Mouse (Mus musculus) spleen, postnatal 14 days (tissue): Measurements from ENCODE around the gene Gcgr.
"Not testable (repeated sequence)": the region's sequence is repeated elsewhere in the genome, so short reads cannot be mapped to it uniquely, and the experiment has no call there.

Source experiments
- DNase-seq, 2 experiments: peaks; one replicate each; pipeline ENCODE4 v3.0.0; 2021 to 2022; ENCODE audit warnings: low spot score in 2 of 2

Gene Gcgr

DNA sequence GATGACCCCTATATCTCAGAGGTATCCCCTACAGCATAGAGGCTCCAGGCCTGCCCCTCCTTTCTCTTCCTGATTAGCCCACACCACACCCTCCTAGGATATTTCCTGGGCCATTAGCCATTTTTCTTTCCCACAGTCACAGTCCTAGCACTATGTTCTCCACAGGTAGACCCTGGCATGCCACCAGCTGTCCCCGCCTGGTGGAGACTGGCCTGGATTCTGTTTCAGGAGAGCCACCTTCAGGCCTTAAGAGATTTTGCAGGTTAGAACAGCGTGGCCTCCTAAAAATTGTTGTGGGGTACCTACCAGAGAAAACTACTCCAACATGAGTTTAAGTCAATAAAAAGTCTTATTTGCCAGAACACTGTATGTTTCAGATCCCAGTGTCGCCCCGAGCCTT lies 23.6 kb upstream of the Gcgr start:
- DNase-seq = no peak

DNA sequence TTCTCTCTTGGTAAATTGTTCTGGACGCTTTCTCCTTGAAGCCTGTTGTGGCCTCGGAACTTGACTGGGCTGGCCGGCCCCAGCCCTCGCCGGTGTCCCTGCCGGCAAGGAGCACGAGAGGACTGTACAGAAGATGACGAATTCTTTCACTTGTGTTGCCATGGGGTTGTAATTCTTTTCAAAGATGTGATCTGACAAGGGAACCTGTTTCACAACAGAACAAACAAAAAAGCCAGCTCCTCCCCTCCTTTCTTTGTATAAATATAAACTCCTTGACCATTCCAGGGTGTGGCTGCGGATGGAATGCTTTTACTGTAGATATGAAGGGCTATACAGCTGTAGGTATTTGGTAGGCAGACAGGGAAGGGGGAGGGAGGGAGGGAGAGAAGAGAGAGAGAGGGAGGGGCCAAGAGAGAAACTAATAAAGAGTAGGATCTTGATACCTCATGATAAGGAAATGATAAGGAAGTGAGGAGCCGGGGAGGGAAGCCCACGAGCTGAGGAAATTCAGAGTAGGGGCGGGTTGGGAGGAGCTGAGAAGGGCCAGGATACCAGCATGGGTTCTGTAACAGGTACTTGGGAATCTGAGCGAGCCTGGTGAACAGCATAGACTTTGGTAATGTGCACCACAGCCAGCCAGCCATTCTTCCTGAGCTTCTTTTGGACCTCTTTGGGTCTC lies 22.7 kb upstream of the Gcgr start:
- DNase-seq = no peak

DNA sequence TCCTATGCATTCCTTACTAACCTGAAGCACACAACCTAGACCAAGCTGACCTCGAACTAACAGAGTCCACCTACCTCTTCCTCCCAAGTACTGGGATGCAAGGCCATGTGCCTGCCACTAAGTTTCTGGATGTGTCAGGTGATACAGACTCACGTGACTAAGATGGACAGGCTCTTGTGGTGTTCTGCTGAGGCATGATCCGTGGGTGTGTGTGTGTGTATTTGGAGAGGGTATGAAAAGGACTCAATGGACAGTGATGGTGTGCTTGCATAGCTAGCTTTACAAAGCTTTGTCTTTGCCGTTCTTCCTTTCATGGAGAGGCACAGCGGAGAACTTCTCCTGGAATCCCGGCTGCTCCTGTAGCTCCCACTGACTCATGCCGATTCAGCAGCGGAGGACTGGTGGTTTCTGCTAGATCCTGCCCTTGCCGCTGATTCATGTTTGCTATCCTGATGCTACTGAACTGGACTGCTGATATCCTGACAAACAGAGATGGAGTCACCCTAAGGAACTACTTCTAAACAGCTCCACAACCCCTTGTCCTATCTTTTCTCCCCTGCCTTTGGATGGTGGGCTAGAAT lies 22.1 kb upstream of the Gcgr start:
- no peak for DNase-seq

DNA sequence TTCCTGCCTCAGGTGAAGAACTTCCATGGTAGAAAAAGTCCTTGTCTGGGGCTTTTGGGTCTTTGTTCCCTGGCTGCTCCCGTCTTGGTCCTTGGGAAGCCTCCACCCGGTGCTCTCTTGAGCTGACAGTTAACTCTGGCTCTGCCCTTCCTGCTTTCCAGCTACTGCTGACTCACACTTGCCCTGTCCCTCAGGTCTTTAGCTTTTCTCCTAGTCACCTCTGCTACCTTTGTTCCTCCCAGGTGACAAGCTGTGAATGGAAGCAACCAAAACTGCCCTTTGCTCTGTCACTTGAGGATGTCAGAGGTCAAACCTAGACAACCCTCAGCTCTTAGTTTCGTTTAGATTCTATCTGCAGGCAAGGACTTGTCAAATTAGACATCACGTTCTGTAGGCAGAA lies 20.6 kb upstream of the Gcgr start:
- DNase-seq = no peak

DNA sequence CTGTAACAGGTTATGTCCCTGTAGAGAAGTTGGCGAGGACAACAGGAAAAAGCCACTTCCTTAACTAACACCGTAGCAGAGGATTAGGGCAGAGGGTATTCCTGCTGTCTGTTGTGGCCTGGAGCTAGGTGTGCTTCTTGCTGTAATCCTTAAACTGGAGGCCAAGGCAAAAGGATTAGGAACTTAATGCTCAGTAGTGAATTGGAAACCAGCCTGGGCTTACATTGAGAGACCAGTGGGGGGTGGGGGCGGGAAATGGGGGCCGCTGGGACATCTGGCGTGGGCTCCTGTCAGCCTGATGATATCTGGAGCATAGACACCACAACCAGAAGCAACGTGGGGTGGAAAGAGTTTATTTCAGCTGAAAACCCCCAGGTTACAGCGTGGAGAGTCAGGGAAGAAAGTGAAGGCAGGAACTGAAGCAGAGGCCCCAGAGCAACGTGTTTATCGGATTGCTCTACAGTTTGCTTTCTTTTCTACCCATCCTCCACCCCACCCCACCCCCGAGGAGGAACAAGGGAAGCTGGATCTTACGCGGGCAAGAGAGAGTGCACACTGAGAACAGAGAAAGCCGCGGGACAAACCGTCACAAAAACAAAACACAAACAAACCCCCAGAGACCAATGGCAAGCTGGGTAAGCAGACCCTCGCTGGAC lies 20.0 kb upstream of the Gcgr start:
- DNase-seq = no peak

DNA sequence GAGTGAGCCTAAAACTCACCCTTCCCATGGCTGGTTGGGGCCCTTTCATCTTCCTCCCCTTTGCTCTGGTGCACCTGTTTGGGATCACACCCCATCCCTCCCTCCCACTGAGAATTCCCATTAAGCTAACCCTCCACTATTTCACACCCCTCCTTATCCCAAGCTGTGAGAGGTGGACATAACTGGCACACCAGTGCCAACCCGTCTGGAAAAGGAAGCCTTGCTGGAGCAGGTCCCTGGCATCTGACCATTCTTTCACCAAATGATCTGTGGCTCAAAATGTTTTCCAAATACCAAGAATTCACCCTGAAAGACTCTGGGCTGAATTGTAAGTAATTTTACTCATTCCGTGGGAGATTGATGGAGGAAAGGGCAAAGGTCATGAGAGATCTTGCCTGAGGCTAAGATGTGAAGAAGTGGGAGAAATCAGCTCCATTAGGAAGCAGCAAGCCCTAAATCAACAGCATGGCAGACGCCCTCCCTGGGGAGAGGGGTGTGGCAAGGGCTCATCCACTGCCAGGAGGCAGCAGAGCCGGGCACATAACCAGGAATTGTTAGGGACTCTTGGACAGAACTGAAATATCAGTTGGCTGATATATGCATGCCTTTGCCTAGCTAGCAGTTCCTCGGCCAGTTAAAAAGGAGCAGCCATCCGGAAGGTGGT lies 17.6 kb upstream of the Gcgr start:
- DNase-seq = no peak

DNA sequence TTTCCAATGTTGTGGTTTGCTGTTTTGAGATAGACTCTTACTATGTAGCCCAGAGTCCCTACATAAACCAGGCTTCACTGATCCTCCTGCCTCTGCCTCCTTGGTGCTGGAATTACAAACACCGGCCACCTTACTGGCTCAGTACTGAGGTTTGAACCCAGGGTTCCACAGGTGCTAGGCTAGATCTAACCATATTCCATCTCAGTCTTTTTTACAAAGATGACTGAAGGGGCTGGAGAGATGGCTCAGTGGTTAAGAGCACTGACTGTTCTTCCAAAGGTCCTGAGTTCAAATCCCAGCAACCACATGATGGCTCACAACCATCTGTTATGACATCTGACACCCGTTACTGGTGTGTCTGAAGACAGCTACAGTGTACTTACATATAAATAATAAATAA lies 16.2 kb upstream of the Gcgr start:
- DNase-seq = not testable (repeated sequence)

DNA sequence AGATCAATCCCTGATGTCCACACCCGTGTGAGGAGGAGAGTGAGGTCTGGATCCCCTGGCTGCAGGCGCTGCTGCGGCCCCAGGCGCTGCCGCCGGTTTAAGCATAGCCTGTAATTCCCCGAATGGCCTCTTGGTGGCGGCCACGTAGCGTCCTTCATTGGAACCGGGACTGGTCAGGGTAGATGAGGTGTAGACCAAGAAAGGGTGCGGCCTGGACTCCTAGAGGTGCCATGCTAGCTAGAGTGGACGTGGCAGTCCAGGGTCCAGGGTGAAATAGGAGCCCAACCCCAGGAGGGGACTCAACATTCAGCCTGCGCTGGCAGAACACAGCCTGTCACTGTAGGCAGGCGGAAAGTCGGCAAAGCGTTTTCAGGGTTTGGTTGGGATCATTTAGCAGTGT lies 14.9 kb upstream of the Gcgr start:
- peak; percentile 74 to 88 for DNase-seq

DNA sequence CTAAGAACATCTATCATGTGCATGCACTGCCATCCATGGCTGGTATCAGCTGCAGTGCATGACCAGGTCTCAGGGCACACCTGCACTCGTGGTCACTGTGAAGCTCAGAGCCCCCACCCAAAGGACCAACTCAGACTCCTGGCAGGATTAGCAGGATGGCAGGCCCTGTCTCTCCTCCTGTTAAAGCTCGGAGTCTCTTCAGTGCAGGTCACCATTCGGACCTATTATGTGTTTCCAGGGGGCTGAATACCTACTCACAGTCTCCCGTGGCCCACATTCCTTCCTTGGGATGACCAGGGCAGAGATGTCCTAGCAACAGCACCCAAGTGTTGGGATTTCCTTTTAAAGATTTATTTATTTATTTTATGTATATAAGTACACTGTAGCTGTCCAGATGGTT lies 13.4 kb upstream of the Gcgr start:
- no peak for DNase-seq

DNA sequence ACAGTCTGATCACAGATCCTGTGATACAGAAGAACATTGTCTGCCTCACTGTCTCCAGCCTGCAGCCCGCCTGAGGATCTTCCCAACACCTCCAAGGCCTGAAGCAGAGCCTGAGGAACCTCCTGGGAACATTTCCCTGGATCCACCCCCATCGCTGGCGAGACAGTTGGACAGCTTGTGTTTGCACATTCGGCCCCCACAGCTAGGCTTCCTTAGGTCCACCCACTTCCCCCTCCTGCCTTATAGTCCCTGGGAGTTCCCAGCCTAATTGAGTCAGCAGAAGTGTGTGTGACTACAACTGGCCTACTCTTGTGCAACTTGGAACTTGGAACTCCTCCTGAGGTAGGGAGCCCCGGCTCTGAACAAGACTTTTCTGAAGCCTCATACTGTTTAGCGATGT lies 12.5 kb upstream of the Gcgr start:
- no peak for DNase-seq

DNA sequence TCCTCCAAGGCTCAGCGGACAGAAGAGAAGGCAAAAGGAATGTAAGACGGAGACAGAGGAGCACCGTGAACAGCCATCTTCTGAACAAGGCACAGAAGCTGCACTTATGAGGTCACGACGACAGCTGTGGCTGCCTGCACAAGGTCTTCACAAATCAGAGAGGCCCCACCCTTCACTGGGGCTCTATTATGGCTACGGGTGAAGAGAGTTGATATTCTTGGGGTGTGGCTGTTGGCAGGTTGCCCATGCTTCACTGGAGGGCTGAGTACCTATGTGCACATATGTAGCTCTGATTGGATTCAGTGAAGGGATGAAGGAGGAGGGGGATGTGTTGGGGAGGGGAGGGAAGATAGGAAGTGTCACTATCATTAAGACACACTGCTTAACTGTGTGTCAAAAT lies 11.9 kb upstream of the Gcgr start:
- DNase-seq = no peak

DNA sequence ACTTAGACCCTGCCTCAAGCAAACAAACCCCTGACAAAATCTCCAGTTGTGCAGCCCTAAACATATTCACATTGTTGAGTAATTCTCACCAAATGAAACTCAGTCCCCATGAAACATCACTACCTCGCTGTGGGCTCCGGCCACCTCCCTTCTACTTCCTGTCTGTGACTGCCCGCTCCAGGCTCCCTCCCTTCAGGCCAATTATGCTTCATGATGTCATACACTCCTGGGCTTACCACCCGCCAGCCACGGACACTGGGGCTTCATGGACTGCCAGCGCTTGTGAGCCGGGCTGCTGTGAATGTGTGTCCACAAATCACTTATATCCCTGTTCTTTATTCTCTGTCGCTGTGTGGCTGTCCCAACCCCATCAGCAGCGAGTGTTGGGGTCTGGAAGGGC lies 10.8 kb upstream of the Gcgr start:
- no peak for DNase-seq

DNA sequence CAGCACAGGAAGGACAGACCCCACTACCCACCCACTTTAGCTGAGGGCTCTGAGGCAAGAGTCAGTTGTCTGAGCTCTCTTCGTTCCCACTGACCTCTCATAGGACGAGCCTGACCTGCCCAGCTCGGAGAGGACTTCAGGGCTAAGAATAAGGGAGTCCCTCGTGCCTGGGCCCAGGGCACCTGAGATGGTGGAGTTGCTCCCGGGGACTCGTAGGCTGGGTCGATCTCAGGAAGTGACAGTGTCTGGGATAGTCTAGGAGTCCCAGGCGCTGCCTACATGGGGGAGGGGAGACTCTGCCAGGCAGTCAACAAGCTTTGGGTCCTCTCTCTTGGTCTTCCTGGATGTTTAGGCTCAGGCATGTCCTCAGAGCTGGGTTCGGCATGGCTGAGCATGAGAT lies 10.0 kb upstream of the Gcgr start:
- DNase-seq = no peak

DNA sequence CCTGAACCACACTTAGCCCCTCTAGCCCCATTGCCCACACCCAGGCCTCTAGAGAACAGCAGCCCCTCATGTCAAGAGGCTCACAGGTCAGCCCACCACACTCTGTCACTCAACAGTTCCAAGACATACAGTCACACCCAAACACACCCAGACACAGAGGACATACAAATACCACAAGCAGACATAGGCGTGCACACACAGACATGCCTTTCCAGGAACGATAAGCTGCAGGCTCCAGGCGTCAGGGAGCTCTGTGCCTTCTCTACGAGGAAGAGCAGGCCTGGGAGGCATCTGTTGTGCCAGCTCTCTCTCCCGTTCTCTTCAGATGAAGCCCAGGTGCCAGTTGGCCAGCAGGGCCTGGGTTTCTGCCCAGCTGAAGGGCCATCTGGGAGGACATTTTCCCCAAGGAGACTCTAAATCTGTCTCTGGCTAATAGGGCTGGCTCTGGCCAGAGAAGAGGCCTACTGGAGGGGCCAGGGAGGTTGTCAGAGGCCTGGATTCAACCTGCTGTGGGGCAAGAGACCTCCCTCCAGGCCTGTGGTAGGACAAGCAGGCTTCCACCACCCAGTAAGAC lies 9.4 kb upstream of the Gcgr start:
- no peak for DNase-seq

DNA sequence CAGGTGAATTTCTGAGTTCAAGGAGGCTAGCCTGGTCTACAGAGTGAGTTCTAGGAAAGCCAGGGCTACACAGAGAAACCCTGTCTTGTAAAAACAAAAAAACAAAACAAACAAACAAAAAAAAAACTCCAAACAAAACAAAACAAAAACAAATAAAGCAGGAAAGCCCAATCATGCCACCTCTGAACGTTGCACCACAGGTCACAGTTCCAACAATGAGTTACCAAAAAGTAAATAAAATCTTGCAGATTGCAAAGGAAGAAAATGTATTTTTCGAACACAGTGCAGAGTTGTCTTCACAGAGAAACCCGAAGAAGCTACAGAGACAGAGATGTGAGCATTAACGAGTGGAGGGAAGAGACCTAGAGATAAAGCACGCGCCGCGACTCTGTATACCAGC lies 7.9 kb upstream of the Gcgr start:
- DNase-seq = no peak

DNA sequence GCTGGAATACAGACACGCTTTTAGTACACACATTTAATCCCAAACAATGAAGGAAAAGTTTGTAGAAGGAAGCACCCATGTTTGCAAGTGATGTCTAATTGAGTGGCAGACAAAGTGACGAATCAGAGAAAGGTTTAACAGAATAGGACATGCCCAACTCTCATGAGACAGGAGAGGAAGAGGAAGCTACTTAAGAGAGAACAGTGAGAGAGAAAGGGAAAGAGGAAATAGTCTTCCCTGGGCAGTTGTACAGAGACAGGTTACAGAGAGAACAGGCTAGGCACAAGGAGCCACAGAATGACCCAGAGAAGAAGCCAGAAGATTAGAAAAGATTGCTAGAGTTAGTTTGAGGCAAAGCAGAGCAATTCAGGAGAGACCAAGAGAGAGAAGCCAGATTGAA lies 4.5 kb upstream of the Gcgr start:
- no peak for DNase-seq

DNA sequence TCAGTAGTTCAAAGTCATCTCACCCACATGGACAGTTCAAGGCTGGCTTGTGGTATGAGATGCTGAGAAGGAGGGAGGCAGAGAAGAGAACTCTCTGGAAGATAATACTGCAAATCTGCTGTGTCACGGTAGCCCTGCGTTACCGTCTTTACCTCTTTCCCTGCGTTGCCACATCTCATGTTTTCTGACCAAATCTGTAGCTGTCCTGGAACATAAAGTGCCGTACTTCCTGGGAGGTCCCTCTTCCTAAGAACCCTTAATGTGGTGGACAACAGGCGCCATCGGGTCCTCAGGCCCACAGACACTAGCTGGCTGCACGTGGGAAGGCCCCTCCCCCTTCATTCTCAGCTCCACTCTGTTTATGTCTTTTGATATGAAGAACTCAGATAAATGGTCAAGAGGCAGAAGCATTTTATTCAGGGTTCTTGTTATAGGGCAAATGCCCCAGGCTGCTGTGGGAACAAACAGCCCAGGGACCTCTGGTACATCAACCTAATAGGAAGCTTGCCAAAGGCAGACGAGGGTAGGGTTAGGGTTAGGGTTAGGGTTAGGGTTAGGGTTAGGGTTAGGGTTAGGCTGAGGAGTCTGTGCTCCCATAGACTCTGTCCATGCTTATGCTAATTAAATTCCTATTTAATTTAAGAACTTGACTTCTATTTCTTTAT lies 2.7 kb upstream of the Gcgr start:
- no peak for DNase-seq

DNA sequence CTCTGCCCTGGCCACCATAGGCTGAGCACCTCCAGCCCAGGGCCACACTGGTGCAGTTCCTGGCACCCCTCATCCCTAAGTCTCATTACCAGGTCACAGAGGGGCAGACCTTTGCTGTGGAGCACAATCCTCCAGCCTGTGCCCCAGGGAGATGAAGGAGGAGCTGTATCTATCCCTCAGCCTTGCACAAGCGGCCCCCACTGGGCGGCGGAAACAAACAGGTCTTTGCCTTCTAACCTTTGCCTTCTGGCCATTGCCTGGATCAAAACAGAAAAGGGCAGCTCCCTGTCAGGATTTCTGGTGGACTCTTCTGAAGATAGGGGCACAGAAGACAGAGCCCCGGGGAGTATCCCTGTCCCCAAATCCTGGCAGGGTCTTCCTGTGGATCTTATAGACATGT lies 1.6 kb upstream of the Gcgr start:
- DNase-seq = no peak

DNA sequence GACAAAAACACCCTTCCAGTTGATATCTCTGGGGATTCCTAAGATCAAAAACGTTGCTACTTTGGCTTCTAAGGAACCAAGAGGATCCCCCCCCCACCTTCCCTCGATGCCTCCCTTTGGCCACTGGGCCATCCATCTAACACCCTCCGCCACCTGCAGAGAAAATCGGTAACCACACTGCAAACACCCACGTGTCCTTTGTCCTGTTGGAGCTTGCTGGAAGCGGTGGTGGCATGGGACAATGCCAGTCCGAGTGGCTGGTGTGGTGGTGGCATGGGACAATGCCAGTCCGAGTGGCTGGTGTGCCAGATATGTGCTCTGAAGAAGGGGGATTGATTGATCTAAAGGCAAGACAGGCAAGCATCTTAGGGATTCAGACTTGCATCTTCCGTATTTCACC lies 1.1 kb downstream of the Gcgr start:
- DNase-seq = no peak

DNA sequence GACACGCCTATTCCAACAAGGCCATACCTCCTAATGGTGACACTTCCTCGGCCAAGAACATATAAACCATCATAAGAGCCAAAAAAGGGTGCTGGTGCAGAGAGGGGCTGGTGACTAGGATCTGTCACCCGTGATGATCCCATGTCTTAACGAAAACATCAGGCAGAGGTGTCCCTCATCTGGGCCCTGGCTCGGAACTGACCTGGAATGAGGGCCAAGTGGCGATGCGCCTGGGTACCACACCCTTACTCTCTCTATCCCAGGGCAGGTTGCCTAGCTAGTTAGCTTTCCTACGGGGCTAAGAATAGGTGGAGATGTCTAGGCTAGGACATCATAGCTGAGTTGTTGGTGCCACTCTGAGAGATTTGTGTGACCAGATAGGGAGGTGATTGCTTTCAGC lies 3.6 kb downstream of the Gcgr start:
- DNase-seq = no peak

DNA sequence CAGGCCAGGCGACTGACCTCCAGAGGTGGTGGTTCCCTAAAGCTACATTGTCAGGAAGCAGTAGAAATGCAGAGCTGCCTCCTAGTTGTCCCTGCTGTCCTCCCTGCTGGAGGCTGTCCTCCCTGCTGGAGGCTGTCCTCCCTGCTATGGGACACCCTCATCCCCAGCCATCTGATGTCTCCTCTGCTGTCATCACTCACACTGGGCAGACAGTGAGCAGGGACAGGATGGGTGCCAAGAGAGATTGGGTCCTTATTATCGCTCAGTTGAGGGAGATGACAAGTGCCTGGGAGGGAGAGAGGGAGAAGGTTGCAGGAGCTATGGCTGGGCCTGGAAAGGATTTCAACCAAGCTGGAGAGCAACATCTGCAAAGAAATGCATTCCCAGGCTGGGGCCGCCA lies 4.6 kb downstream of the Gcgr start:
- no peak for DNase-seq

DNA sequence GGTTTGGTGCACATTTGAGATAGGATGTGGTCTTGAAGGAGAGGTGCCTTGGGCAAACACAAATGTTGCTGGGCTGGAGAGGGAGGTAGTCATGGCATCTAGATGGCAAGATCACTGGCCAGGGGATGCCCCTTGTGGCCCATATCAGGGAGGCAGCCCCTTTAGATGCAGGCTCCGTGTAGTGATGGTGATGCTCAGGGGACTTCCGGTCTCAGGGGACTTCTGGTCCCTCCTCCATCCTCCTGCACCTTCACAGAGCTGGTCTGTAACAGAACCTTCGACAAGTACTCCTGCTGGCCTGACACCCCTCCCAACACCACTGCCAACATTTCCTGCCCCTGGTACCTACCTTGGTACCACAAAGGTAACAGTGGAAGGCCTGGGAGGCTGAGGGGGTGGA lies 5.3 kb downstream of the Gcgr start:
- DNase-seq = no peak
